Comparison of ENCODE assay signal across 24 mouse cellular contexts in the genomic region with DNA sequence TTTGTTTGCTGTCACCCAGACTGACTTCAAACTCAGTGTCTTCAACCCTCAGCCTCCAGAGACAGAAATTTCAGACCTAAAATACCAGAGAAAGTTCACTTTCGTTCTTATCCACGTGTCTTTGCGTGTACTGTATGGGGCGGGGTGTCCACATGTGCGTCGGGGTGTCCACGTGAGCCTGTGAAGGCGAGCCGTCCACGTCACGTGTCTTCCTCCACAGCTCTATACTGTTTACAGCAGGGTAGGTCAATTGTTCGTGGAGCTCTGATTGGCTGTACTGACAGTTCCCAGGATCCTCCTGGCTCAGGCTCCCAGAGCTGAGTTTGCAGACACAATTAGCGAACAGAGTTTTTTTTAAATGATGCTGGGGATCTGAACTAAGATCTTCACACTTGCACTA.
"Had no signal": no experiment of that assay in that cellular context is flagged by ENCODE, and none has a peak within 500 bp of the region (broad histone marks: within the 10 kb centered on the region; RNA-seq: fewer than 3 reads in every experiment).

No protein-coding gene starts in this region.

- H3K9ac ChIP-seq: heart, embryonic 12.5 days; hindbrain, embryonic 12.5 days; hindbrain, embryonic 14.5 days; intestine, embryonic 15.5 days; limb, embryonic 13.5 days; limb, embryonic 15.5 days had no signal

- H3K9me3 ChIP-seq: heart, embryonic 10.5 days; heart, embryonic 12.5 days; hindbrain, embryonic 10.5 days; hindbrain, embryonic 12.5 days; intestine, embryonic 15.5 days; limb, embryonic 13.5 days; limb, embryonic 15.5 days had no signal

- H3K36me3 ChIP-seq: heart, embryonic 10.5 days; heart, embryonic 12.5 days; hindbrain, embryonic 10.5 days; hindbrain, embryonic 12.5 days; intestine, embryonic 15.5 days; limb, embryonic 13.5 days; limb, embryonic 15.5 days had no signal

- H3K27ac ChIP-seq: gastrocnemius, adult 2 months; heart, adult 2 months; heart, embryonic 10.5 days; hindbrain, embryonic 10.5 days; hindbrain, embryonic 12.5 days; hindbrain, embryonic 14.5 days; intestine, embryonic 15.5 days; layer of hippocampus, adult 2 months; left cerebral cortex, adult 2 months; limb, embryonic 13.5 days; limb, embryonic 15.5 days had no signal

- DNase-seq: gastrocnemius, adult 2 months; gastrocnemius, postnatal 10 days; gastrocnemius, postnatal 25 days; heart, adult 2 months; heart, postnatal 10 days; heart, postnatal 4 days; kidney, adult 18-20 months; kidney, adult 8-10 months; kidney, postnatal 10 days; kidney, postnatal 25 days; kidney, postnatal 4 days; left cerebral cortex, postnatal 4 days had no signal

- H3K4me2 ChIP-seq: heart, embryonic 12.5 days; hindbrain, embryonic 12.5 days; hindbrain, embryonic 14.5 days; intestine, embryonic 15.5 days; limb, embryonic 13.5 days; limb, embryonic 15.5 days had no signal

- H3K4me1 ChIP-seq: heart, embryonic 12.5 days; hindbrain, embryonic 10.5 days; hindbrain, embryonic 12.5 days; intestine, embryonic 15.5 days; limb, embryonic 13.5 days; limb, embryonic 15.5 days had no signal

- ATAC-seq: inflammation-experienced regulatory T-cells, adult 6 months; intestine, embryonic 15.5 days; intestine, postnatal 0 days had no signal

- H3K27me3 ChIP-seq: heart, embryonic 12.5 days; intestine, embryonic 15.5 days; limb, embryonic 15.5 days had no signal

- H3K4me3 ChIP-seq: heart, adult 2 months; heart, embryonic 10.5 days; heart, embryonic 12.5 days; hindbrain, embryonic 10.5 days; hindbrain, embryonic 12.5 days; intestine, embryonic 15.5 days; limb, embryonic 13.5 days; limb, embryonic 15.5 days had no signal
